Mouse (Mus musculus): Measurements from ENCODE around the gene Adamts6.

Adamts6 gene

DNA sequence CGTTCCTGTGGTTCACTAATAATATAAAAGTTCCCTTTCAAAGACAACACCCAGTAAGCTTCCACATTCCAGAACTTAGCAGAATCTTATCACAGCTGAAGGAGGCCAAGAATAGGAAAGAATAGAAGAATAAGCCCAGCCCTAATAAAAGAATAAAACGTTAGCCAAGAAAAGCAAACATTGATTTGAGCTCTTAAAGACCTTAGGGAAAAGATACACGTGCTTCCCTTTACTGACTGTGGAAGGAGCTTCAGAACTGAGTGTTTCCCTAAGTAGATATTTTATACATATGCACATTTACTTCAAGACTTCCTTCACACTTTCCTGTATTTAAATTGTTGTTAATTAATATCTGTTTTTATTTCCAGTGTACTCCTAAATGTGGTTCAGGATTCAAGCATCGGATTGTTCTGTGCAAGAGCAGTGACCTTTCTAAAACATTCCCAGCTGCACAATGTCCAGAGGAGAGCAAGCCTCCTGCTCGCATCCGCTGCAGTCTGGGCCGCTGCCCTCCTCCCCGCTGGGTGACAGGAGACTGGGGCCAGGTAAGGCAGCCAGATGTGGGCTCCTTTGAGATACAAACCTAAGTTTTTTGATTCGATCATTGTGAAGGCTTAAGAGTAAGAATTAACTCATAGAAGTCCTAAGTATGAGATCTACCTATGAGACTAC lies 188.8 kb downstream of the Adamts6 start:
- no peak for DNase-seq

DNA sequence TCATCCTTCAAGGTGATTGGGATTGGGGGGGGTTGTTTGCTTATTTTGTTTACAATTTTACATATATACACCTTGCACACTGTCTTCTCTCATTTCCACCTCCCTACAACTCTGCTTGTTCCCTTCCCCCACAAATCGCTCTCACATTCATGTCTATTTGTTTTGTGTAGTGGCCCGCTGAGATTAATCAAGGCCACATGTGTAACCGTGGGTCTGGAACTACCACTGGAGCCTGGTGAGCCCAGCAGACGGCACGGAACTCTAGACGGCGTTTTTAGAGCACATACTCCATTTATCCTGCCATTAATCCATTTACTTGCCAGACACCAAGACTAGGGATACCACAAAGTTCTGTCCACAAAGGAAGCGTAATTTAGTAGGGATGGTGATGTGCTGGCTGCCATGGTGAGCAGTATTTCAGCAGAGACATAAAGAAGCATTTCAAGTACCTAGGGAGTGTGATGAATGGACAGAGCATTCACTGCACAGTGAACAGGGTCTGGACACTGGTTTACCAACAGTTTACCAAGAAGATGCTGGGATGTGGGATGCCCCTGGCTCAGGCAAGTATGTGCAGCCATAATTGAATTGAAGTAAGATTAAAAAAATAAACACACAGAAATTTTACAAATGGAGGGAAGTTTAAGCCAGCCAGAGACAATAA lies 194.9 kb downstream of the Adamts6 start:
- no peak for DNase-seq

DNA sequence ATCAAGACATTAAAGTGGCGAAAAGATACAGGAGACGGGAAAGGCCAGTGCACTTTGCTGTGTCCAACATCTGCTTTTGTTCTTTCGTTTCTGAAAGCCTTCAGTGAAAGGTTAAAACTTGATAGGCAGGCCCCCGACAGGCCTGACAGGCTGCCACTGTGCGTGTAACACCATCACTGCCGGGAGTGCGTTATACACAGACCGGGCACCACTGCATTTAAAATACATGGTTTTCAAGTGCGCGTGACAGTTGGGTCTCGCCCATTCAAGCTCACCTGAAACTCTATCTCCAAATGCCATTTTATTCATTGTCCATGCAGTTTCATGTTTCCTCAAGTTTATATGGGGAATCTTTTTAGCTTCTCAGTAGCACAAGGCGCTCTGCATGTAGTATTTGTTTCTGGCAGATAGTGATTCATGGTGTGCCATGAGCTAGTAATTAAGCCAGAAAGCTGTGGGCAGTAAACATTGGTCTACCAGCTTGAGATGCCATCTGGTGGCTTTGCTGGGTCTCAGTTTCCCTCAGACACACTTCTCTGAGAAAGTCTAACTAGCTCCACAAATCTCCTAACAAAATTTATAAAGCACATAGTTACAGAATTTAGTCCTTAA lies 195.6 kb downstream of the Adamts6 start:
- DNase-seq: no peak

DNA sequence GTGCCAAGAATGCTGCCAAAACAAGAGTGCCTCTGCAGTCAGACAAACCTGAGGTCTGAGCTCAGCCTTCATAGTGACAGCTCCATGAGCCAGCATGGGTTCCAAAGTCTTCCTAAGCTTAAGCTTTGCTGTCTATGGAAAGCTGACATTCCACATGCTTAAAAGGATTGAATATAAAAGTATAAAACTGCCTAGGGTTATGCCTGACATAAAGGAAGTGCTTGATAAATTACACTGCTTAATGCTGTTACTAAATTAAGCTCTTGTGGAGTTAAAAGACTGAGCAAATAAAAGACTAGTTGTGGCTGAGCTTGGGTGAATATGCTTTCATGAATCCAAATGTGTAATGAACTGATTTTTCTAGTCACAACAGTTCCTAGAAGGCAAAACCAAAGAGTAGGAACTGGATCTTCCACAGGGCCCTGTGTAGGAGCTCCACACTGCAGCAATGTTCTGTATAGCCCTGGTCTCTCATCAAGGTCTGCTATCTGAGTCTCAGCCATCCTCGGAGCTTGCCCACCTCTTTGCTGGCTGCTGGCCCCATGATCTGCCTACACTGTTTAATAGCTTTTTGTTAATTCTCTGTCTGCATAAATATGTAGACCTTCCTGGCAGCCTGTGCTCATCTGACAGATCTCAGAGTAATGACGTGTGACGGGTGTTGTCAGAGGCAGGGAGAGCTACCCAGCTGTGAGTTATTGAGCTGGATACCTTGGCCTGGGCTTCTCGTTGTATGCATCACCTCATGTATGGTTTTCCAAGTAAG lies 203.6 kb downstream of the Adamts6 start:
- DNase-seq: no peak

DNA sequence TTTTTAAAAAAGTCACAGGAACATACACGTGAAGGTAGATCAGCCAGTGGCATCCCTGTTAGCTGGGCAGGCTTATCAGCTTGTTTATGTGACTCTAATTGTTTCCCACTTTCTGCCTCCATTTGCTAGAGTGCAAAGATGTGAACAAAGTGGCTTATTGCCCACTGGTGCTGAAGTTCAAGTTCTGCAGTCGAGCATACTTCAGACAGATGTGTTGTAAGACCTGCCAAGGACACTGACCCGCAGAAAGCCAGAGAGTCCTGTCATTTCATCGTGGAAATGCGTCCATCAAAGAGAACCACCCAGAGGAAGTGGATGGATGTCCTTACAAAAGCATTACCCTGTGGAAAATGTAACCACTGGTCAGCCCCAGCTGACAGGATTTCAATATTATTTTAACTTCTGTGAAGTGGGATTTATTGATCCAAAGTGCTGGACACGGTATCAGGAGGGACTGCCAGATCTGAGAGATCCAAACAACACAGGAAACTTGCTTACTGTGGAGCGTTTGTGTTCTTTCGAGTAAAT lies 205.9 kb downstream of the Adamts6 start:
- DNase-seq: no peak

DNA sequence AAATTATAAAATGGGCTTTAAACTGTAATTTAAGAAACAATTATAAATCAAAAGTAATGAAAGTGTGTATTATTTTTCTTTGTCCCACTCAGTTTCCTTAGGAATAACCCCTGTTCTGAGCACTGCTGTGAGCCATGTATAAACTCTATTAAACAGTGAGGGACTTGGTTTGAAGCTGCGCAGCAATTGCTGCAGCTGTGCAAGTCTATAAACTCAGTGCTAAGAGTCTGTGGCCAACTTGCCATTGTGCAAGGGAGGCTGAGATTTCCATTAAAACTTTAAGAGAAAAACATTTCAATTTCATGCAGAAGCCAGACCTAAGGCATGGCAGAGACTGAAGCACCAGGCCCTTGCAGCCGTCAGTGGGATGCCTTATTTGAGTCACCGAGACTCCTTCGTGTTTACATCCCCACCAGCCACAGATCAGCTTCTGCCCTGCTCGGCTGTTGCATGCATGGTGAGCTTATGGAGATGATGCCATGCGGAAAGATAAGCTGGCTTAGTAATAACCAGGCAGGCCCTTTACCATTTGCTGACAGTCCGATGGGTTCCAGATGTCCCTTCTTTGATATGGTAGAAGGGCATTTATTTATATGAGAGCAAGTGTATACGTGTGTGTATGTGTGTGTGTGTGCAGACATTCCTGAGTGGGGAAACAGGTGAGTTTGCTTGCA lies 206.7 kb downstream of the Adamts6 start:
- DNase-seq: no peak

DNA sequence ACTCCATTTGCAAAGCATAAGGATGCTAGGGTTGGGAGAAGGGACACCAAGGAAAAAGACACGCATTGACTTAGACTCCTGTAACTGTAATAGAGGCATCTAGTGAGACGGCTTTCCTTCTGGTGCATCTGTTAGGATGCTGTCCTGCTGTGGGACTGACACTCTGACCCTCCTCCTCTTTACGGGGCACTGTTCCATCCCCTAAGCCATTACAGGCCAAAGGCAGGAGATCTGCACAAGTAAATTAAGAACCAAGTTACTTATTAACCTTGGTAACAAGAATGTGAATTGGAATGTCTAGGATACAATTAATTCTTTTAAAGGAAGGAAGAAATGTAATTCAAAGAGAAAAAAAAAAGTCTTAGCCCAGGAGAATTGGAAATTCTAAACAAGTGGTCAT lies 210.0 kb downstream of the Adamts6 start:
- DNase-seq: no peak

DNA sequence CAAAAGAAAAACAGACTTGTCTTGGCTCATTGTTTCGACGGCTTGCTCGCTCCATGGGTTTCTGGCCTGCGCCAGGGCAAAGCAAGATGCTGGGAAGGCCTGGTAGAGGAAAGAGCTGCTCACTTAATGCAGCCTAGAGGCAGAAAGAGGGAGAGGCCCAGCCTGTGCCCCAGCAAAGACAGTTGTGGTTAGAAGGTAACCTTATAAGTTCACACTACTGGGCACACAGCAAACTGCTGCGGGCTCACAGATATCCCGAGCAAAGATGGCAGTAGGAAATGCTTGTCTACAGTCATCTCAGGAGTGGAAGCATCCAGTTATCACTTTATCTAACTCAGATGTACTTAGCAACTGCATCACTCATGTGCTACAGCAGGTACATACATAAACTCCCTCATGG lies 211.0 kb downstream of the Adamts6 start:
- DNase-seq: no peak

DNA sequence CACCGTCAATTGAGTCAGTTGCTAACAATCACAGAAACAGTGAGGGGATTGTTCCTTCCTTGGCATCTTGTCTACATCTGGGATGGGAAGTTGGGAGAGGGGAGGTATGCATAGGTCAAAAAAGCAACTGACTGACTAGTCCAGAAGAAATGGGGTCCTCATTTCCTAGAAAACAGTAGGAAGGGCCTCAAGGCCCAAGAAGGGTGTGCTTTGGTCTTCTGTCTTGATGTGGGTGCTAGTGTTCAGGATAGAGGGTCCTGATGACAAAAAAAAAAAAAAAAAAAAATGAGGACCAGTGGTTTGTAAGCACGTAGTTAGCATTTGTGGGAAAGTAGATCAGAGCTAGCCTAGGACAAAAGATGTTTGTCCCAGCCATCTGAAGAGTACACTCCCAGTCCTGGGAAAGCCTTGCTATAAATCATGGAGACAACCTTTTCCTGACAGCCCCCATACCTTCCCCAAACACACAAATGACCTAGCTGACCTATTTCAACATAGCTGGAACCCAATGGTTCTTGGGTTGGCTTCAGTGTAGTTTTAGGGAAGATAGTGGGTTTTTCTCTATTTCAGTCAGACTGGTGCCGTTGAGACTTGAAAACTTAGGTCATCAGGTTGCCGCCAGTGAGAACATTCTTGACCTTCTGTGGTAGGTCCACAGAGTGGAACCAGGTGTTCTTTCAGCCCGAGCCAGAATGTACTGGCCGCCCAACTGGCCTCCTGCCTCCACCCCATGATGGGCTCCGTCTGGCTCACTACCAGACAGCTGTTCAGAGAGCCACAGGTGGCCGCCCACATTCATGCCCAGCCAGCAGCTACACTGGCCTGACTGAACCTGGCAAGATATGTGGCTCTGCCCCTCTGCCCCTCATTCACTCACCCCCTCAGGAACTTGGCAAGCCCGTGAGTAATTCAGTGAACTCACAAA lies 211.7 kb downstream of the Adamts6 start:
- no peak for DNase-seq

DNA sequence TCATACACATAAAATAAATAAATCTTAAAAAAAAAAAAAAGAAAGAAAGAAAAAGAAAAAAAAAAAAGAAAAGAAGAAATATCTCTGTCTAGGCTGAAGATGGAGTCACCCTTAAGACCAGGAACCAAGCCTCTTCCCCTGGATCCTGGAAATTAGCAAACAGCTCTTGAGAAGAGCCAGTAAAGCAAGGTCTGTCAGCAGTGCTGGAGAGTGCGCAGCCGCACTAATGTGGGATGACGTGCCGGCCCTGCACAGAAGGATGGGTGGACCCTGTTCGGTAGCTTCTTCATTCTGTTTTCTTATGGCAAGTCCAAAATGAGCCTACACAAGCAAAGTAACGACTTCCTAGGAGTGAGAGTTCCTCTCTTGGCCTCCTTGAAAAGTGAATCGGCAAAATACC lies 214.8 kb downstream of the Adamts6 start:
- no peak for DNase-seq

DNA sequence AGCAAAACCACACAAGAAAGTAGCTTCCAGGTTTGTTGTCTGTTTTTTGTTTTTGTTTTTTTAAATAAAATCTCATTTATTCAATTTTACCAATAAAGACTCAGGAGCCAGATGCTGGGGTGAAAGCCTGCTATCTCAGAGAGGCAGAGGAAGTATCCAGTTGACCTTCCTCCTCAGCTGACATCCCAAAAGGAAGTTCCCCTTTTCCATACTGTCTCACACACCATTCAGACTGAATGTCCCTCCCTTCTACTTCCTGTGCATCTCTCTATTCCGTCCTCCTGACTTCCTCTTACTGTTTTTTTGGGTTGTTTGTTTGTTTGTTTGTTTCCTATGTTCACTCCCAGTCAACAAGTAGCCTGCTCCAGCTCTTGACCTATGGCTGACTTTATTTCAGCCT lies 216.4 kb downstream of the Adamts6 start:
- DNase-seq: no peak

DNA sequence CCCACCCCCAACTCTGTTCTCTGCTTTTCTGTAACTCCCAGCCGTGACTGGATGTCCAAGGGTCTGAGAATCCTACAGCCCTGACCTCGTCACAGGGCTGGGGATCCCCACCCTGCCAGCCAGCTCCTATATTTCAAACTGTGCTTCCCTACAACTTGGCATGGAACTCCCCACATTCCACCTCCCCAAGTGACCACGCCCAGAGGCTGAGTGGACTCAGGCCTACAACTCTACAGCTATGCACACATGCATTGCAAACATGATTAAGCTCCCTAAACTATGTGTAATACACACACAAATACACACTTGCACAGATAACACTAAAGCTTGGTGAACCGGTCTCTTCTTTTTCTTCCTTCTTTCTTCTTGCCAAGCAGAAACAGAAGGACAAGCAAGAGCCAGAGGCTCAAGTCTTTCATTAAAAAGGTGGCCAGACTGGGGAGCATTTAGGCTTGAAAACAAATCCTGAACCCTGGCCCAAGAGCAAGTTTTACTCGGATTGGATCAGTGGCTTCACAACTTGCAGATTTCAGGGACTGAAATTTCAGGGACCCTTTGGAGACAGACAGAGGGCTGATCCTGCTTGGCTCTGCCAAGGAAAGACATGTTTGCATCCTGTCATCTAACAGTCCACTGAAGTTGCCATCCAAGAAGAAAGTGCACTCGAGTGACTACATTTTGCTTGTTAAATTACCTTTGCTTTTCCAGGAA lies 218.7 kb downstream of the Adamts6 start:
- no peak for DNase-seq

DNA sequence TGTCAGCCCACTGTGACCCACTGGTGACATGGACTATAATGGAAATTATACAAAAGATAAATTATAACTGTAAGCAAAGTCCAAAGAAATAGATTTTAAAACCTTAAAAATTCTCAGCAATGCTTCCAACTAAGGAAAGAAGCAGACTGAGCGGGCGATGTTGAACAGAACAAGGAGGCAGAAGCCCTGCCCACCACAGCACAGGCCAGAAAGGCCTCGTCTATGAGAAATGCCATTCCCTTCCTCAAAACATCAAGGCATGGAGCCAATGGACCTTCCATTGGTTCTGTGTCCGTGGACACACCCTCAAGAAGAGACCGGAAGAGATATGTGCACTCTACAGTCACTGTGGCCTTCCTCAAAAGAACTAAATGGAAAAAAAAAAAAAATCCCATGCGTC lies 220.0 kb downstream of the Adamts6 start:
- DNase-seq: no peak

DNA sequence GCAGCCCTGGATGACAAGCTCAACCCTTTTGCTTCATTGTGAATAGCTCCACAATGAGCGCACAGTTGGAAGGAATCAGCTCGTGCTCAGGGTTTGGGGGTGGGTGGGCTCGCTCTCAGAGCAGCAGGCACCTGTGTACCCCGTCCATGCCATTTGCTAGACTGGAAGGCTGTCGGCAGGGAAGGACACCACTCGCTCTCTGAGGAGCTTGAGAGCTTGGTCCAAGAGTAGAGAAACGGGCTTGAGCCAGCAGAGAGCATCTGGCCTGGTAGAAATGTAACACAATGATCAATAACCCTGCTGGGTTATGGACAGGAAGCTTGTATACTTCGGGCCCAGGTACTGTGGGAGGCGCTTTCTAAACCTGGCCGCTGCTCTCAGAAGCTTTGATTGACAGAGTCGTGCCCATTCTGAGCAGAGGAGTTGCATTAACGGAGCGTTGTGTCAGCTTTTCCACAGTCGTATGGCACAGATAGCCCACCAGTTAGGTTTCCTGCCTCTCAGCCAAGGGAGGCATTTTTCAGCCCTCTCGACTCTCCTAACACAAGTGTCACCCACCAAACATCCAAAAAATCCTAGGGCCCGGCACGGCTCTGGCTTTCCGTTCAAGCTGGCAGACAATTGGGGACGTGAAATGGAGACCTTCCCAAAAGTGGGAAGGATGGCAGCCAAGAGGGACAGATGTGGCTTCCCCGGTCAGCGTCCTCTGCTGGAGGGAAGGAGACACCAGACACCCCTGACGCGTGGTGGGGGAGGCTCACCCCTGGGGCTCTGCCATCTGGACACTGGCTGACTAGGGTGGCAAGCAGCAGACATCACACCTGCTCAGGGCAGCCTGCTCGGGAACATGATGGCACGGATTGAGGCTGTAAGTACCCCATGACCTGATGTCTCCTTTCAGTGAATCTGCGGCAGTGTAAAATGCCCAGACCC lies 222.2 kb downstream of the Adamts6 start:
- DNase-seq: no peak

DNA sequence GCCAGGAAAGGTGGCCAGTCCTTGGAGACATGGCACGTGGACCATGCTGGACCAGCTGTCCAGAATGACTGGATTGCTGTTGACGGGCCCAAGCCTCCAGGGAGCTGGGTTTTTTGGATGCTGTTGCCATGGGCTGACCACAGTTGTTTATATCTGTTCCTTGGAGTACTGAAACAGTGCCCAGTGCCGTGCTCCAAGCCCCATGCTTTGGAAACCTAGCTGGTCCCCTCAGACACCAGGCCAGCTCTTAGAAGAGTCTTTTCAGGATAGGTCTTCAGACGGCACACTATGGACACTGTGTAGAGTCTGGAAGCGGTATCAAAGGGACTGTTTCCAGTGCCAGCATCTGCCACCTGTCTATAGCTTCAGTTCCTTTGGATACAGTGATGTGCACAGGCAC lies 223.1 kb downstream of the Adamts6 start:
- DNase-seq: no peak

DNA sequence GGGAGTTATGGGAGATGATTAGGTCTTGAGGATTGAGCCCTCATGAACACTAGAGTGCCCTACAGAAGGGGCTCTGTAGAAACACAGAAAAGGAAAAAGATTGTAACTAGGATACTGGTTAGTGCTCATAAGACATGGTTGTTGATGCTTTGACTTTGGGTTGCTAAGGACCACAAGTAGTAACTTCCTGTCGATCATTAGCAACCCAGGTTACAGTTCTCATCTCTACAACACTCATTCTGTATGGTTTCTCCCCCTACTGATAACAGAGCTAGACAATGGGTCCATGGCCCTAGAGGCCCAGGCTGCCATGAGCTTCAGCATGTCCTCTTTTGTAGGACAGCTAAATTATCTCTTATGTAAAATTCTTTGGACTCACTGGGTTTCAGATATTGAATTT lies 227.4 kb downstream of the Adamts6 start:
- DNase-seq: no peak

DNA sequence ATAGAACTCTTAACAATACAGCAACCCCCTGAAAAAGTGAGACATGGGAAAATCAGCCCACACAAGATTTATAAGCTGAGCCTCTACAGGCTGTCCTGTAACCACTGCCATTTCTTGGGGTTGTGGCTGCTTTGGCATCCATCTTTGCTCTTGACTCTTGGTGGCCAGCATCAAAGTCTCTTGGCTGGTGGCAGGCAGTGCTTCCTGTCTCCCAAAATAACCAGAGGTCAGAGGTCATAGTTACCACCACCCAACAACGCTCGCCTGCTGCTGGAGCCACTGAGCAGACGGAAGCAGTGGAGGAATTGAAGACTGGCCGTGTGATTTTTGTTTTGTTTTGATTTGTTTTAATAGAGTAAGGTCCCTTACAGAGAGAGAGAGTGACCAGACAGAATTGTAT lies 228.5 kb downstream of the Adamts6 start:
- no peak for DNase-seq

DNA sequence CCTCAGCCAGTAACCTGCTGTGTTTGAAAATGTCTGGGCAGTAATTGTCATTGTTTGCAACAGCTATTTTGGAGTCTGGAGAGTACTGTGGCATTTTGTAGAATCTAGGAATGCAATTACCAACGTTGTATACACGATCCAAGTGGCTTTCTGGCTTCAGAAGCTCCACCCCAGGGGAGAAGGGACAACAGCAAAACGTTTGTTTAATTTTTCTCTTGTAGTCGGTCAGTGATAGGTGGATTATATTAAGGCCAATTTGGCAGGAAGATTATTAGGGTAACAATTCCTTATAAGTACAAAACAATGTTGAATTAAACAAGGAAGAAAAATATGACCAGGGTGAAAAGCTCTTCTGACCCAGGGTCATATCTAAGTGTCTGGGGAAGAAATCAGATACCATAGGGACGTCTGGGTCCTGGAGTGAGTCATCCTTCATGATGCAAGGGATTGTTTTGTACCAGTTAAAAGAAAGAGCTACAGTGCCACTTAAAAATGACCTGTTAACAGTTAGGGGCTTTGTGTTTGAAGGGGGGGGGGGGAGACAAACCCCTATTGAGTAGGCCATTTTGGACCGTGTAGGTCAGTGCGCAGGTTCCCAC lies 229.2 kb downstream of the Adamts6 start:
- DNase-seq: no peak

DNA sequence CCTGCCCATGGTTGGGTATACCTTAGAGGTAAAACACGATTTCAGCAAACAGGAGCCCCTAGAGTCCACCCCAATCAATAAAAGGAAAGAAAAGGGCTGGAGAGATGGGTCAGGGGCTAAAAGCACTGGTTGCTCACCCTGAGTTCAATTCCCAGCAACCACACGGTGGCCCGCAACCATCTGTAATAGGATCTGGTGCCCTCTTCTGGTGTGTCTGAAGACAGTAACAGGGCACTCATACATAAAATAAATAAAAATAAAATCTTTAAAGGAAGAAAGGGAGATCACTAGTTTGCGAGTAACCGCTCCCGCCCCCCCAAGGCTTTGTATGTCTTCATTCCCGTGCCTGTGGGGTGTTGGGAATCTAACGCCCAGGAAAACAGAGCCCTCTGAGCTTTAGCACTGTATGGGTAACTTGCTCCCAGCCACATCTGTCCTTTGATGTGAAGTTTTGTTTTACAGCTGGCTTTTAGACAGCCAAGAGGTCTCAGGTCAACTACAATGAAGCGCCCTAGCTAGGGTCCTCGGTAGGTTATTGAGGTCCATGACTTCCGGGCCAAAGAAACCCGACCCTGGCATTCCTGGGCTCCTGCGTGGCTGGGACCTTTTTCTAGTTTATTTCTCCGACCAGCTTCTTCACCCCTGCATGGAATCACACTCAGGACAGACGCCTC lies 230.1 kb downstream of the Adamts6 start:
- no peak for DNase-seq

Measured in right cerebral cortex, postnatal 14 days (tissue).